Mouse (Mus musculus) regulatory T cell (primary cell): ENCODE results near the gene Pink1.

ENCODE experiments used
- in situ Hi-C: fragments of 300-600 bp; cut with MboI, MseI; formaldehyde crosslinking; loops from one replicate; pipeline ENCODE4 v1.15.1; 2025; ENCODE audit warnings: high pct_unique_total_duplicates

Pink1 gene

DNA sequence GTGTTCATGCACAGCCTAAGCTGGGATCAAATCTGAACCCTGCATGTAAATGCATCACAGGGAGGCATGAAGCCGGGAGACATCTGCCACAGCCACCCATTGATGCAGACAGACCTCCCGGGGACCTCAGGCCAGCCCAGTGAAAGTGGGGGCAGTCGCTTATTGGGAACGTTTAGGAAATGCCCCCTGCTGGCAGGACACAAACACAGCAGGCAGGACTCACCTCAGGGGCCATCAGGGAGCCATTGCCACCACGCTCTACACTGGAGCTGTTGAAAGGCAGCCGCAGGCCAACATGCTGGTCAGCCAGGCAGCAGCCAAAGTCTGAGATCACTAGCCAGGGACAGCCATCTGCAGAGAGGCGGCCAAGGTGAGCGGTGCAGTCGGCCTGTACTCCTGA is 10.3 kb downstream of the Pink1 start:
- in situ Hi-C loops, result no loop called here

- in situ Hi-C loops, result no loop called here
Measured at GRCm38 (mm10) chr4:138313795-138314194, 12.3 kb downstream of the Pink1 start.

DNA sequence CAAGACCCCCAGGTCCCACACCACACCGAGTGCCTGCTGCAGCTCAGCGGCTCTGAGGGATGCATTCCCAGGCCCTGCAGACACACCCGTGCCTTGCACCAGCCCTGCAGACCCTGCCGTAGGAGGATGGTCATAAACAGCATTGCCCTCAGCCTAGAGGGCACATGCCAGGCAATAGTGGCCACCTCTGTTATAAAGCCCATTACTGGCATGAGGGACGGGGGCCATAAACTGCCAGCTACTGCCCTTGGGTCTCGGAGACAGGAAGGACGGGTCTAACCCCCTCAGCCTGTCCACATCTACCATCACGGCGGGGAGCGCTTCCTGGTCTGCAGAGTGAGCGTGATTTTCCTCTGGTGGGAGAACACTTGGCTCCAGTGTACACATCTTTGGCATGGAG is 13.1 kb downstream of the Pink1 start:
- in situ Hi-C loops, result no loop called here

- in situ Hi-C loops, result no loop called here
Measured at GRCm38 (mm10) chr4:138312105-138312504, 14.0 kb downstream of the Pink1 start.

- in situ Hi-C loops, result no loop called here
Measured at GRCm38 (mm10) chr4:138311595-138311994, 14.5 kb downstream of the Pink1 start.

- in situ Hi-C loops, result no loop called here
Measured at GRCm38 (mm10) chr4:138310311-138310910, 15.7 kb downstream of the Pink1 start.

GRCm38 (mm10) chr4:138307739-138308138 is 18.4 kb downstream of the Pink1 start:
- in situ Hi-C loops, result no loop called here

DNA sequence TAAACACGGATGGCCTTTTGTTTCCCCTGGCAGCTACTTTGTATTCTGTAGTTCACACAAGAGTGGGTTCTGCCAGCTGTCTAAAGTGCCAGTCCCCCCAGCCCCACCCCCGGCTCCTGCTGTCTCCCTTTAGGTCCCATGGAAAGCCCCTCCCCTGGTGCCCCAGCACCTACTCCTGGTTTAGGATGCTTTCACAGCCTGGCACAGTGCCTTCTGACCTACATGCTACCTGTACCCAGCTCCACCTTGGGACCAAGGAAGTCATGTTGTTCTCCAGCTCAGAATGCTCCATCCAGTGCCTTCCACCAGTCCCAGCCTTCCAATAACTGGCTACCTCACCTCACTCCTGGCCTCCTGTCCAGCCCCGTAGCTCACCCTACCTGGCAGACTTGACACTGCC is 19.1 kb downstream of the Pink1 start:
- in situ Hi-C loops, result no loop called here

DNA sequence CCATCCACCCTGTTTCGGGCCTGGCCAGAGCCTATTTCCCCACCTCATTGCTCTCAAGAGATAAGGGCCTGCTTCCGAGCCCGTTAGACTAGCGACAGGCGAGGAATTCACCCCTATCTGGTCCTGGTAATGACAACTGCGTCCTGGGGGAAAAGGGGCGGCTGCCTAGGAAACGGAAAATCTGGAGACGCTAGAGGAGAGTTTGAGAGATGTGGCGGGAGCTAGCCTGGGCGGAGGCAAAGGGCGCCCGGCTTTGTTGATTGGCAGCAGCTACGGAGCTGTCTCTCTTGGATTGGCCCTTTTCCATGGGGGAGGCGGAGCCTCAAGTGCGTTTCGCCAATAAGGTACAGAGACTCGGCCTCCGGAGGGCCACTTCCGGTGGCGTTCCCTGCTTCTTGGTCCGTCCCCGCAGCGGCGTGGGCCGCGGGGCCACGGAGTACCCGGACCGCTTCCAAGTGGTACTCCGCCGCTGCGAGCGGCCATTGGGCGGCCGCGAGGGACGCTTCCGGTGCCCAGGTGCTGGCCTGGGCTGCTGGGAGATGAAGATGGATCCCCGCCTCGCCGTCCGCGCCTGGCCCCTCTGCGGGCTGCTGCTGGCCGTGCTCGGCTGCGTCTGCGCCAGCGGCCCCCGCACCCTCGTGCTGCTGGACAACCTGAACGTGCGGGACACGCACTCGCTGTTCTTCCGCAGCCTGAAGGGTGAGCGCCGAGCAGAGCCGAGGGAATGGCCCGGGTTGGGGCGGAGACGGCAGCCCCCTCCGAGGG is 21.6 kb downstream of the Pink1 start, which contains the start of gene Ddost:
Ddost (plus strand) TSS at position 391 of the 765 bp plus-strand sequence.
- in situ Hi-C loops, result loop anchor here (5.0 kb wide), 1 partner anchor 312 kb away; the partner anchor contains the start of gene Eif4g3

DNA sequence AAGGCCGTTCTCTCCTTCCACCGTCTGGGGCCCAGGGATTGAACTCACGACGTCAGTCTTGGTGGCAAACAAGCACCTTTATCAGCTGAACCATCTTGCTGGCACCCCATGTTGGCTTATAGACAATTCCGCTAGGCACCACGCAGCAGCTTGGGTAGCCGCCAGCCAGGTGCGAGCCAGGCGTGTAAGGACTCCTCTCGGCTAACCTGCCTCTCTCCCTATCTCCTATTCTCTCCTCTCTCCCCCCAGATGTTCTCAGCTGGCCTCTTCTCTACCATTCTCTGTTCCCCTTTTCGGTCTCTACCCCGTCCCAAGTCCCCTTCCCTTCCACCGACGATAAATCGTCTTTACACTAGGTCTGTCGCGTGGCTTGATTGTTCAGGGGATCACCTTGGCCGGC is 22.4 kb downstream of the Pink1 start:
- in situ Hi-C loops, result loop anchor here (5.0 kb wide), 1 partner anchor 311 kb away; the partner anchor contains the start of gene Eif4g3

DNA sequence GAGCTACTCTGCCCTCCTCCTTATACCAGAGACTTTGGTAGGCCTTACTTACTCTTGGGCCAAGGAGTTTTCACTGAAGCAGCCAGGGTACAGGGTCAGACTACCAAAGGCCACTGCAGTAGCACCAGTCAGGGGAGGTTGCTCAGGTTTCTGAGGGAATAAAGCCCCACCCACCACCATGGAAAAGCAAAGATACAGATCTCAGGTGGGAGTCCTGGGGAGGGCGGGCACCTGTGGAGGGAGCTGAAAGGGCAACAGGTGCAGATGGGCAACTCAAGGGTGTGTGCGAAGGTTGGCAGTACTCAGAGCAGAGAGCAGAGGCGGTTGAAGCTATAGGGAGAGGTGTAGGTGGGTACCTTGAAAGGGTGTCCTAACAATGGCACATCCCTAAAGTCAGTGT is 23.1 kb downstream of the Pink1 start:
- in situ Hi-C loops, result loop anchor here (5.0 kb wide), 1 partner anchor 311 kb away; the partner anchor contains the start of gene Eif4g3

DNA sequence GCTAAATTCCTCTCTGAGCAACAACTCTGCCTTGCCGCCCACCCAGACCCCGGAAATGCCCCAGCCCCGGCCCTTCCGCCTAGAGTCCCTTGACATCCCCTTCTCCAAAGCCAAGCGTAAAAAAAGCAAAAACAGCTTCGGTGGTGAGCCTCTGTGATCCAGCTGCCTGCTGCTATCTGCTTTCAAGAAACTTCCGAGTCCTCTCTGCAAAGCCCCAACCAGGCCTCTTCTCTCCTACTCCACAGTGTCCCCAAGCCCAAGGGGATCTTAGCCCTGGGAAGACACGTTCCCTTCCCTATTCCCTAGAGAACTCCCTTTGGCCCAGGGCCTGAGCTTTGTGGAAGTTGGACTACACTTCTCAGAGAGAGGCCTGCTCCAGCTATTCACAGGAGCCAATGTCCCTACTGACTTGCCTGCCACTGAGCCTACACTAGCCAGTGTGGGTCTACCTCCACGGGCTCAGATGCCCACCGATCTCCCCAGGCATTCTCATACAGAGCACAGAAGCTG is 24.8 kb downstream of the Pink1 start:
- in situ Hi-C loops, result loop anchor here (5.0 kb wide), 1 partner anchor 309 kb away; the partner anchor contains the start of gene Eif4g3

GRCm38 (mm10) chr4:138293949-138294550 is 32.1 kb downstream of the Pink1 start:
- in situ Hi-C loops, result no loop called here

DNA sequence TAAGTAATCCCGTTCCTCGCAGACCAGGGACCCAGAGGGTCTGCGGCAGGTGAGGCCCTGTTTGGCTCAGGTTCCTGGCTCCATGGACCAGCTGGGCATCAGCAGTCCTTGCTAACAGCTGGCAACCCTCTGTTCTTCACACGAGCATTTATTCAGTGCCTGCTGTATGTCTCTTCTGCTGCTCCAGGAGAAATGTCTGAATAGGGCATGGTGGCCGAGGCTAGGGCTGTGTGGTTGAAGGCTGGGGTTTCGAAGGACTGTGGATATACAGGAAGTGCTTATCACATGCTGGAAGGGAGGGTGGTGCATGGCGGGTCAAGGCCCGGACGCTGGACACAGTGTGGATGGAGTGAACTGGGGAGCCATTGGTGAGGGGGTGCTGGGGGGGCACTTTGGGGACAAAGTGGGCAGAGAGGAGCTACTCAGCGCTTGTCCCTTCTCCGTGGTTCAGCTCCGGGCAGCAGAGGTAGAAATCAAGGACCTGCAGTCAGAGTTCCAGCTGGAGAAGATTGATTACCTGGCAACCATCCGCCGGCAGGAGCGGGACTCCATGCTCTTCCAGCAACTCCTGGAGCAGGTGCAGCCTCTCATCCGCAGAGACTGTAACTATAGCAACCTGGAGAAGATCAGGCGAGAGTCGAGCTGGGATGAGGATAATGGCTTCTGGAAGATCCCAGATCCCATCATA is 32.7 kb downstream of the Pink1 start:
- in situ Hi-C loops, result no loop called here

DNA sequence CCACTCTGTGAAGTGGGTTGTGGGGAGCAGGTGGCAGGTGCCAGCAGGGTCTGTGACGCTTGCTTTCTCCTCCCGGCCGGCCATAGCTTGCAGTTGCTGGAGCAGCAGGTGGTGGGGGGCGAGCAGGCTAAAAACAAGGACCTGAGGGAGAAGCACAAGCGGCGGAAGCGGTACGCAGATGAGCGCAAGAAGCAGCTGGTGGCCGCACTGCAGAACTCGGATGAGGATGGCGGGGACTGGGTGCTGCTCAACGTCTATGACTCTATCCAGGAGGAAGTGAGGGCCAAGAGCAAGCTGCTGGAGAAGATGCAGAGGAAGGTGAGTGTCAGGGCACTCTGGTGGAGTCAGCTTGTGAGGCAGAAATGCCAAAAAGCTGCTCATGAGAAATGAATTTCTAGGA is 34.1 kb downstream of the Pink1 start:
- in situ Hi-C loops, result no loop called here

- in situ Hi-C loops, result no loop called here
Measured at GRCm38 (mm10) chr4:138288691-138289090, 37.4 kb downstream of the Pink1 start.

- in situ Hi-C loops, result no loop called here
Measured at GRCm38 (mm10) chr4:138286411-138286810, 39.7 kb downstream of the Pink1 start.

GRCm38 (mm10) chr4:138282834-138283233 is 43.3 kb downstream of the Pink1 start:
- in situ Hi-C loops, result no loop called here

GRCm38 (mm10) chr4:138278346-138278745 is 47.8 kb downstream of the Pink1 start:
- in situ Hi-C loops, result no loop called here

DNA sequence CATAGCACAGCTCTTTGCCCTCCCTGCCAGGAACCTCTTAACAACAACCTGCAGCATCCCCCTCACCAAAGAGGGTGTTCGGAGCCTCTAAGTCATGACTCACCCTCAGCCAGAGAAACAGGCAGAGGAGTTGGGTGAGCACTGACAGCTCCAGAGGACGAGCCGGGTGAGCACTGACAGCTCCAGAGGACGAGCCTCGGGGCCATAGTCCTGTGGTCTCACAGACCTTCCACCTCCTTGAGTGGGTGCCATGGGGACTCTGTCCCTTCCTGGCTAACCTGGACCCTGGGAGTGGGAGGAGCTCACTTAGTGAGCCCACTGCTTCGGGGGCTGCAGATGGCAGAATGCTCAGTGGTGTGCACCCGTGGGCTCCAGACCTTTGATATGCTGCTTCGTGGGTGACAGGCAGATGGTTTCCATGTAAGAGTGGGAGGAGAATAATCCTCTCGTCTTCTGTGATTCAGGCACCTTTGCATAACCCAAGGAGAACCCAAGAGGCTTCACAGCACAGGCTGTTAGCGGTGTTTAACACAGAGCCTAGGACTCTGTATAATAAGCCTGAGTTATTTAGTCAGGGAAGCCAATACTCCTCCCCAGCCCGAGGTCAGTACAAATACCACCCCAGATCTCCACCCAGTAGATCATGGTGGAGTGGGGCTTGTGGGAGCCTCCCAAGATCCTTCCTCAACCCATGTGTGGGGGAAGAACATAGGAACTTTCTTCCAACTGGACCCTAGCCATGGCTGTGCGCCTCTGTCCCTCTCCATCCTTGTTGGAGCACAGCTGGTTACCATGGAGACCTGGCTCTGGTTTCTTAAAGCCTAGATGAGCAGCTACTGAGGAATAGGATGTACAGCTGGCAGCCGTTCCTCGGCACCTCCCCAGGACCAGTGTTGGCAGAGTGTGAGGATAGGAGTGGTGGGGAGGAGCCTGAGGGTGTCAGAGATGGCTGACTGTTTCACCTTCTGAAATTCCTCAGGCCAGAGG is 53.8 kb downstream of the Pink1 start:
- in situ Hi-C loops, result no loop called here

- in situ Hi-C loops, result no loop called here
Measured at GRCm38 (mm10) chr4:138267869-138268268, 58.2 kb downstream of the Pink1 start.
